ENCODE assay signal across 8 mouse cellular contexts in the genomic region with DNA sequence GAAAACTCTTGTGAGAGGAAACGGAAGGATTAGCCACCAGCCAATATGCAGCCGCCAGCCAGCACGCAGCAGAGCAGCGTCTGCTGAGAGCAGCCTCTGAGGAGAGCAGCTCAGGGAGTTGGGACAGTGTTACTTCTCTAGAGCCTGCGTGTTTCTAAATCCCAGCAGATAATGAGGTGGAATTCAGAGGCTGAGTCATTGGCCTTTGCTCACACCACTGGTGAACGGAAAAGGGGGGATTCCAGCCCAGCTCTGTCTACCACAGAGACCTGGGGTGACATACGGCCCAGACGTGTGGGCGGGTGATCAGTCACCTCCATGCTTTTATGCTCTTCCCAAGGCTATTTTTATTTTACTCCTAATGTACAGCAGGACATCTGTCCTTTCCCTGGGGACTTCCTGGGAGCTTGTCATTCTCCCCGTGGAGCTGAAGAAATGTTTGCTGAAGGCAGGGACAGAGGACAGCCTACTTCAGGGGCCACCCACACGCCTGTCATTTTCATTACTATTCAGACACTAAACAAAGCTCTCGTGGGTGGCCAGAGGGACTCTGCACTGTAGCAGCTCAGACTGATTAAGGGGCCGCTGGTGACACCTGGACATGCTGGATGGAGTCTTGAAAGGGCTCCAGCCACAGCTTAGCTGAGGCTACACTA. TPM values are rescaled to one million over a fixed set of nuclear protein-coding genes. Genes with fewer than 3 reads are reported as not detected.
DNase-seq lines count a peak whose midpoint lies in the region; ATAC-seq and TF ChIP-seq lines count a peak whose summit lies in the region.

No protein-coding gene starts in this region.

- DNase-seq in kidney, adult 2 months: no peak
- DNase-seq in NIH3T3 (ENCODE audit: low read depth): peak; percentile 60
- peak; percentile 44 for DNase-seq in fibroblast of lung, adult 2 months (ENCODE audit: low read depth)
- peak; percentile 46 to 69 for DNase-seq in left cerebral cortex, postnatal 25 days (ENCODE audit: low spot score in 2 of 2)
- peak; percentile 52 for DNase-seq in right cerebral cortex, postnatal 25 days
- DNase-seq in layer of hippocampus, adult 11-12 months (ENCODE audit: low spot score): no peak
- DNase-seq in lung, postnatal 10 days: no peak

- no peaks in the 10 kb centered on the region for H3K27me3 ChIP-seq in kidney, embryonic 14.5 days (ENCODE audit: control insufficient read depth, insufficient read depth, low read length)
- H3K27me3 ChIP-seq in kidney, adult 2 months (replicated peaks; ENCODE audit: control insufficient read depth, insufficient read depth, low read length): no peaks in the 10 kb centered on the region

- 0 out of 2 replicates have a peak overlapping the region, but pooled peaks have one; percentile 6 for H3K4me2 ChIP-seq in kidney, embryonic 14.5 days (replicated peaks; ENCODE audit: low read depth, low read length)

- no peaks in the 10 kb centered on the region for H3K9me3 ChIP-seq in kidney, embryonic 14.5 days (ENCODE audit: control insufficient read depth, low read length)

- H3K4me1 ChIP-seq in kidney, embryonic 14.5 days (ENCODE audit: control insufficient read depth, insufficient read depth, low read length): peaks cover 7% of the 10 kb centered on the region; the same call in 1 of the 2 replicates
- no peaks in the 10 kb centered on the region for H3K4me1 ChIP-seq in kidney, adult 2 months (ENCODE audit: control insufficient read depth, insufficient read depth, low read length)

- TF ChIP-seq CTCF in kidney, adult 2 months (conservative IDR thresholded peaks at IDR 0.05; ENCODE audit: insufficient read depth, insufficient read length, low read depth, low read length): no peak

- H3K4me3 ChIP-seq in kidney, embryonic 14.5 days (ENCODE audit: low read length): no peak overlapping the region
- no peak overlapping the region for H3K4me3 ChIP-seq in kidney, adult 2 months (ENCODE audit: insufficient read depth, low read depth, low read length)

- no peak overlapping the region for H3K27ac ChIP-seq in kidney, embryonic 14.5 days (ENCODE audit: low read depth, low read length)
- H3K27ac ChIP-seq in kidney, adult 2 months (ENCODE audit: insufficient read depth, low read depth, low read length): no peak overlapping the region

- intact Hi-C loops in left cerebral cortex, postnatal 25 days (cut with DNase I): no loop called here

- no peak overlapping the region; the same call in 1 of the 2 replicates for H3K9ac ChIP-seq in kidney, embryonic 14.5 days (ENCODE audit: low read depth, low read length)

- ATAC-seq in kidney, embryonic 14.5 days (ENCODE audit: low FRiP score, low TSS enrichment): no peak

- no peaks in the 10 kb centered on the region for H3K36me3 ChIP-seq in kidney, embryonic 14.5 days (ENCODE audit: control insufficient read depth, insufficient read depth, low read length)
- H3K36me3 ChIP-seq in kidney, adult 2 months (ENCODE audit: control insufficient read depth, insufficient read depth, low read length): no peaks in the 10 kb centered on the region

- no peak for TF ChIP-seq POLR2A in kidney, adult 2 months (IDR thresholded peaks at IDR 0.05; ENCODE audit: low read depth, low read length)

- WGBS in kidney, embryonic 14.5 days: 16% methylated on average over 13 of the region's 13 CpGs
- 48% methylated on average over 13 of the region's 13 CpGs for WGBS in kidney, adult 2 months

RNA-seq across cellular contexts. Expression of gene Rab11fip4, which starts 20.1 kb away (rescaled TPM):
- polyA plus RNA-seq in kidney, embryonic 14.5 days (2014; fragmentation: Nextera tagmentation; extraction: Ambion mirVana): 4.8 and 7.1 TPM in 2 replicates
- polyA plus RNA-seq in kidney, adult 2 months (2012; rRNA removed): 40.8 and 48.0 TPM in 2 replicates
- total RNA-seq in left cerebral cortex, postnatal 25 days (2021): 100 to 1,000 TPM; 235 to 238 TPM

Comparison
In these comparisons a context has a peak if more than half of its experiments do, and no peak if none do; other contexts are left out.
1. DNase-seq: peak in NIH3T3 (single experiment), fibroblast of lung, adult 2 months (single experiment), left cerebral cortex, postnatal 25 days (2 of 2) and right cerebral cortex, postnatal 25 days (single experiment); none in kidney, adult 2 months (single experiment), layer of hippocampus, adult 11-12 months (single experiment) and lung, postnatal 10 days (single experiment).